Mouse (Mus musculus) lung, embryonic 16.5 days (tissue): ENCODE data around the gene Olfr474. TPM values are rescaled to one million over a fixed set of nuclear protein-coding genes. Genes with fewer than 3 reads are reported as not detected.
"Not testable (repeated sequence)": the region's sequence is repeated elsewhere in the genome, so short reads cannot be mapped to it uniquely, and the experiment has no call there.

Experiments
- ATAC-seq: fragments of 200-750 bp; cut with Nextera tagmentation; 2 replicates; pipeline ENCODE4 v1.8.0; 2017; ENCODE audit warnings: low read depth, mild to moderate bottlenecking, moderate library complexity
- H3K27ac ChIP-seq: fragments of 300-500 bp; sonication (generic); 2 replicates; pipeline ENCODE4 v1.5.1; 2014; ENCODE audit warnings: mild to moderate bottlenecking, control low read depth, low read length
- H3K27me3 ChIP-seq: fragments of 300-500 bp; sonication (generic); 2 replicates; pipeline ENCODE4 v1.6.1; 2014; ENCODE audit warnings: low read depth, low read length, mixed read lengths; ENCODE audit not compliant: control insufficient read depth, insufficient read depth
- H3K36me3 ChIP-seq: fragments of 300-500 bp; sonication (generic); 2 replicates; pipeline ENCODE4 v1.6.1; 2014; ENCODE audit warnings: low read length; ENCODE audit not compliant: control insufficient read depth, insufficient read depth
- H3K4me1 ChIP-seq: fragments of 300-500 bp; sonication (generic); replicated peaks from 2 replicates; pipeline ENCODE4 v1.6.1; 2014; ENCODE audit warnings: low read length, mixed read lengths; ENCODE audit not compliant: control insufficient read depth, insufficient read depth
- H3K4me2 ChIP-seq: fragments of 300-500 bp; sonication (generic); 2 replicates; pipeline ENCODE4 v1.6.1; 2014; ENCODE audit warnings: low read depth, low read length, control low read depth
- H3K4me3 ChIP-seq: fragments of 300-500 bp; sonication (generic); 2 replicates; pipeline ENCODE4 v1.5.1; 2014; ENCODE audit warnings: mild to moderate bottlenecking, low read length, control low read depth
- H3K9ac ChIP-seq: fragments of 300-500 bp; sonication (generic); 2 replicates; pipeline ENCODE4 v1.6.1; 2014; ENCODE audit warnings: low read length, control low read depth
- H3K9me3 ChIP-seq: fragments of 300-500 bp; sonication (generic); 2 replicates; pipeline ENCODE4 v1.6.1; 2016; ENCODE audit warnings: low read length; ENCODE audit not compliant: control insufficient read depth
- WGBS: fragments of 180-500 bp; shearing (Covaris S2); extraction: QIAGEN DNeasy Blood & Tissue Kit; methylation state at CpG from one replicate; pipeline ENCODE4 v1.1.7; 2014; 5-methylcytosine and 5-hydroxymethylcytosine counted together
- polyA plus RNA-seq: library from polyadenylated mRNA; unstranded; fragments of >200 nt; fragmentation: Nextera tagmentation; extraction: Ambion mirVana; gene quantifications from 2 replicates; pipeline ENCODE4 v1.2.1, GENCODE M21; 2015

Olfr474 gene
- polyA plus RNA-seq, result not detected in 2 replicates

DNA sequence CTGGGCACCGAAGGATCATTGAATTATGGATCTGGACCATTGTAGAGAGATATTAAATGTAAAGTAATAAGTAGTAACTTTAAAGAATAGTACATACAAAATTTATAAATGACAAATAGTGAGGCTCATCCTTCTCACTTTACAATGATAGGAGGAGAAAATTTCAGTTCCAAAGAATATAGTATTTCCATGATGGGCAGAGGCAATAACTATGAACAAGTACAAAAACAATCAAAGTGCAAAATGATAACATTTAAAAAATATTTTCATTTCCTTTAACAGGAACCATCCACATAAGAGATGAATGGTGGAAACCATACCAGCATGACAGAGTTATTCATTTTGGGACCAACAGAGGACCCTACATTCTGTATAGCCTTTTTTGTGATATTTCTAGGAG, at the start of gene Olfr474:
Gene Olfr474 (plus strand): TSS at position 301 of the 400 bp plus-strand sequence.
- ATAC-seq, result no peak
- H3K36me3 ChIP-seq, result no peaks in the 10 kb centered on the region
- H3K4me1 ChIP-seq, result no peaks in the 10 kb centered on the region
- no peak within 1 kb of the TSS for H3K4me2 ChIP-seq
- H3K27me3 ChIP-seq, result no peaks in the 10 kb centered on the region
- H3K9ac ChIP-seq, result no peak within 1 kb of the TSS
- H3K9me3 ChIP-seq, result no peaks in the 10 kb centered on the region
- no peak within 1 kb of the TSS for H3K27ac ChIP-seq
- 79% methylated on average over 1 of the region's 1 CpGs for WGBS
- no peak within 1 kb of the TSS for H3K4me3 ChIP-seq

DNA sequence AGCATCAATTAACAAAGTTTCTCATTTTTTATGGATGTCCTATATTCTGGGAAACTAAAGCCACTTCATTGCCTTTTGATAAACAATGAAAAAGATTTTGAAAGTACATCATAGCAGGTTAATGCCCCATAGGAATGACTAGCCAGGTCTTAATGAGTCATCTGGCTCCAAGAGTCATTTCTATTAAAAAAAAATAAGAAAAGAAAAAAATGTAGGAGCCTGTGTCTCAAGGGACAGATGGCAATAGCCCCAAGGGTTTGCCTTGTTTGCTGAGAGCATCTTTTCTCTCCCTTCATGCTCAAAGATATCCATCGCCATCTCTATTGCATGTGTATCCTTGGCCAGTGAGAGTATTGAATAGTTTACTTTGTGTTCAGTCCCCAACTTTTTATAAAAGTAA, 24.3 kb upstream of the Olfr474 start, which contains the start of gene Olfr473:
Gene Olfr473 (plus strand): TSS at position 301 of the 400 bp plus-strand sequence.
- no peak within 1 kb of the TSS for H3K4me2 ChIP-seq
- no peaks in the 10 kb centered on the region for H3K27me3 ChIP-seq
- H3K4me1 ChIP-seq, result no peaks in the 10 kb centered on the region
- 89% methylated on average over 1 of the region's 1 CpGs for WGBS
- H3K4me3 ChIP-seq, result no peak within 1 kb of the TSS
- H3K36me3 ChIP-seq, result no peaks in the 10 kb centered on the region
- no peaks in the 10 kb centered on the region for H3K9me3 ChIP-seq
- H3K9ac ChIP-seq, result no peak within 1 kb of the TSS
- ATAC-seq, result no peak
- no peak within 1 kb of the TSS for H3K27ac ChIP-seq

DNA sequence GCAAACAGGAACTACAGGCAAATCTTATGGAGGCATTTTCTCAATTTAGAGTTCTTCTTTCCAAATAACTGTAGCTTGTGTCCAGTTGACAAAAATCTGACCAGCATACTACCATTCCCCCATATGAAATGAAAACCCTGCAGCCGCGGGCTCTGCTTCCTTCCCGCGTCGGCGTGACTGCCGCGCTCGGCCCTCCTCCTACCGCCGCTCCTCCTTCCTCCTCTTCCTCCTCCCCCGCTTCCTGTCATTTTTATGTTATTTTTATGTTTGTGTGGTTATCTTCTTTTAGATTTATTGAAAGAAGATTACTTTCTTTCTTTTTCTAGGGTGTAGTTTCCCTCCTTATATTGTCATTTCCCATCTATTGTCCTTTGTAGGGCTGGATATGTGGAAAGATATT, 1.9 kb upstream of the Olfr474 start:
- not testable (repeated sequence) for H3K27me3 ChIP-seq, H3K4me2 ChIP-seq, H3K27ac ChIP-seq, ATAC-seq, H3K9ac ChIP-seq, H3K36me3 ChIP-seq, H3K4me3 ChIP-seq, H3K4me1 ChIP-seq, H3K9me3 ChIP-seq
- WGBS, result 96% methylated on average over 12 of the region's 12 CpGs

DNA sequence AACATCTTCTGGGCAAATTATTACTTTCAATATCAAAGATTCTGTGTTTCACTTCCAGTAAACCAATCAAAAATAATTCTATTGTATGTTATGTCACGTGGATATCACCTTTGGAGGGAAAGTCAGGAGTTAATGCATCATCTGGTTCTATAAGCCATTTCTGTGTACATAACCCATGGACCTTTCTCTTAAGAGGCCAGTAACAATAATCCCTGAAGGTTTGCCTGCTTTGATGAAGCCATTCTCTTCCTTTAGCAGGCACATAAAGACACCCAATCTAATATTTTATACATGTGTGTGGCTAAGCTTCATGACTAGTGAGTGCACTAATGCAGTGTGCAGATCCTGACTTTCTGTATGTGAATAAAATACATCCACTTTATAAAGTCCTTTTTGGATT, 10.1 kb downstream of the Olfr474 start, which contains the start of gene Olfr476:
Gene Olfr476 (plus strand): TSS at position 301 of the 400 bp plus-strand sequence.
- Histone ChIP-seq H3K27ac (no peak within 1 kb of the TSS), H3K27me3 (no peaks in the 10 kb centered on the region), H3K9me3 (no peaks in the 10 kb centered on the region), H3K9ac (no peak within 1 kb of the TSS), H3K4me2 (no peak within 1 kb of the TSS), H3K4me1 (no peaks in the 10 kb centered on the region), H3K4me3 (no peak within 1 kb of the TSS), H3K36me3 (no peaks in the 10 kb centered on the region)
- no peak for ATAC-seq
- WGBS, result 27% methylated on average over 1 of the region's 1 CpGs

DNA sequence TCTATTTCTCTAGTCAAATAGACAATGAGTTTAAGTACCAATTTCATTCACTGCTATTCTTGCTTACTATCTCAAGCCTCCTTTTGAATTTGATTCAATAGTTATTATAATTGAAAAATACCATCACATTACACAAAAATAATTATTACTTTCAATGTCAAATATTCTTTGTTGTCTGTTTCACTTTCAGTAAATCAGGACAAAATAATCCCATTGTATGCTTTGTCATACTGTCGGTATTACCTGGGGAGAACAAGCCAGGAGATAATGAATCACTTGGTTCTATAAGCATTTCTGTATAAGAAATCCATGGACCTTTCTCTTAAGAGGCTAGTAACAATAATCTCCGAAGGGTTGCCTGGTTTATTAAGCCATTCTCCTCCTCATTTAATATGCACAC, 31.9 kb downstream of the Olfr474 start, which contains the start of gene Olfr477:
Gene Olfr477 (plus strand): TSS at position 301 of the 400 bp plus-strand sequence.
- WGBS, result 69% methylated on average over 2 of the region's 2 CpGs
- Histone ChIP-seq H3K4me1 (no peaks in the 10 kb centered on the region), H3K4me3 (no peak within 1 kb of the TSS), H3K27ac (no peak within 1 kb of the TSS), H3K9ac (no peak within 1 kb of the TSS), H3K4me2 (no peak within 1 kb of the TSS), H3K27me3 (no peaks in the 10 kb centered on the region), H3K9me3 (no peaks in the 10 kb centered on the region), H3K36me3 (no peaks in the 10 kb centered on the region)
- ATAC-seq, result no peak

Other genes with a start within 250 kb of the Olfr474 start
- gene Cyb5r2, start 196.6 kb upstream of the Olfr474 start, polyA plus RNA-seq, result 0.08 and 0.28 TPM in 2 replicates
- gene Ovch2, start 153.4 kb upstream of the Olfr474 start, polyA plus RNA-seq, result not detected in 2 replicates
- not detected in 2 replicates for gene Olfr467, start 142.4 kb upstream of the Olfr474 start, polyA plus RNA-seq
- not detected in 2 replicates for gene Olfr469, start 129.1 kb upstream of the Olfr474 start, polyA plus RNA-seq
- gene Olfr470, start 107.2 kb upstream of the Olfr474 start, polyA plus RNA-seq, result not detected in 2 replicates
- not detected in 2 replicates for gene Olfr472, start 56.7 kb upstream of the Olfr474 start, polyA plus RNA-seq
- gene Olfr473, start 24.2 kb upstream of the Olfr474 start, polyA plus RNA-seq, result not detected in 2 replicates
- gene Olfr476, start 10.2 kb downstream of the Olfr474 start, polyA plus RNA-seq, result not detected in 2 replicates
- gene Olfr477, start 32.0 kb downstream of the Olfr474 start, polyA plus RNA-seq, result not detected in 2 replicates
- not detected in 2 replicates for gene Olfr478, start 79.3 kb downstream of the Olfr474 start, polyA plus RNA-seq
- not detected in 2 replicates for gene Olfr479, start 96.0 kb downstream of the Olfr474 start, polyA plus RNA-seq
- not detected in 2 replicates for gene Olfr480, start 112.7 kb downstream of the Olfr474 start, polyA plus RNA-seq
- gene Olfr481, start 125.2 kb downstream of the Olfr474 start, polyA plus RNA-seq, result not detected in 2 replicates
- gene Olfr482, start 142.9 kb downstream of the Olfr474 start, polyA plus RNA-seq, result 0.11 and 0.20 TPM in 2 replicates
- not detected in 2 replicates for gene Olfr483, start 146.2 kb downstream of the Olfr474 start, polyA plus RNA-seq
- not detected in 2 replicates for gene Olfr484, start 172.8 kb downstream of the Olfr474 start, polyA plus RNA-seq
- gene Olfr485, start 205.2 kb downstream of the Olfr474 start, polyA plus RNA-seq, result not detected in 2 replicates
- not detected in 2 replicates for gene Olfr486, start 218.1 kb downstream of the Olfr474 start, polyA plus RNA-seq